Mouse (Mus musculus): Measurements from ENCODE around the gene Polr1a.

Polr1a gene

DNA sequence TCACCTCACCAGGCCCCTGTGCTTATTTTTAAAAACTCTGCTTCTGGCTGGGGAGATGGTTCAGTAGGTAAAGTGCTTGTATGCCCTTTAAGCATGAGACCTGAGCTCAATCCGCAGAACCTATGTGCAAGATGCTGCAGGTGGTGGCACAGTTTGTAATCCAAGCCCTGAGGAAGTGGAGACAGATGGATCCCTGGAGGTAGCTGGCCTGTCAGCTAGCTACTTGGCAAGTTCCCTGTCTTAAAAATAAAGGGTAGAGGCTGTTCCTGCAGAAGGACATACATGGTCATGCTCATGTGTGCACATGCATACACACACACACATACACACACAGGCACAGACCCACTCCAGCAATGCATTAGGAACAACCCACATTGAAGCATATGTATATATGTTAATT is 88.4 kb downstream of the Polr1a start:
- DNase-seq (ENCODE audit: low spot score in 2 of 2): no peak

DNA sequence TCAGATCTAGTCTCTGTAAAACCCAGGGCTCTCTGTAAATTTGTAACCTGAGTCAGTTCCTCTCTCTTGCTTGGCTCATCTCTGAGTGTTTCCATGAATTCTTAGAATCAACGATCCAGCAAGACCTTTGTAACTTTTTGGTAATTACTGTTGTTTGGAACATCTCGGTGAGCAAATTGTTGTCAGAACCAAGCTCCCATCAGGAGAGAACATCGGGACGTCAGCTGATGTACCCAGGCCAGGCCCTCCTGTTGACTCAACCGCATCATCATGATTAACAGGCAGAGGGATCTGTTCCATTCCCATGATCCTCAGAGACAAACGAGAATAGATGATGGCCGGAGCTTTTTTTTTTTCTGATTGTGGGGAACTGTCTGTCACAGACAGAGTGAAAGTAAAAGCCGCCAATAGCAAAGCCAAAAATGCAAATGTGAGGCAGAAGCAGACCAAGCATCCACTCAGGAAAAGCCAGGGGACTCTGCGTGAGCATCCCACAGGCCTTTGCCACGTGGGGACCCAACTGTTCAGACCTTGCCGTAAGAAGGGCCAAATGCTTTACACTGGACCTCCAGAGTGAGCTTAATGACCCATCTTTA is 91.2 kb downstream of the Polr1a start:
- no peak for DNase-seq (ENCODE audit: low spot score in 2 of 2)

DNA sequence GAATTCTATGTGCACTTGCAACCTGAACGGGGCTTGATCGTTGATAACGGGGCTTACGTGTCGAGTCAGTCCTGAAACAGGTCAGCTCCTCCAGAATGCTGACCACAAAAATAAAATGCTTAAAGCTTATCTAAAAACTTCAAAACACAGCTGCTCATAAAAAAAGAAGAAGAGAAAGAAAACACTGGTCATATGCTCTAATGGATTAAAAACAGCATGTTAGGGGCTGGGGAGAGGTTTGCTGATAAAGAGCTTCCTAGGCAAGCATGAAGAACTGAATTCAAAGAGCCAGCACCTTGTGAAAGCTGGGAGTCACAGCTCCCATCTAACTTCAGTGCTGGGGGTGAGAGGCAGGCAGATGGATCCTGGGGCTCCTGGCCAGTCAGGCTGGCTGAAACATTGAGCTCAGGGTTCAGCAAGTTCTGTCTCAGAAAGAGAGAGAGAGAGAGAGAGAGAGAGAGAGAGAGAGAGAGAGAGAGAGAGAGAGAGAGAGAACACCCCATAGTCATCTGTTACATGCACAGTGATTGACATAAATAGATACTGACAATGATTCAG is 92.4 kb downstream of the Polr1a start:
- no peak for DNase-seq (ENCODE audit: low spot score in 2 of 2)

DNA sequence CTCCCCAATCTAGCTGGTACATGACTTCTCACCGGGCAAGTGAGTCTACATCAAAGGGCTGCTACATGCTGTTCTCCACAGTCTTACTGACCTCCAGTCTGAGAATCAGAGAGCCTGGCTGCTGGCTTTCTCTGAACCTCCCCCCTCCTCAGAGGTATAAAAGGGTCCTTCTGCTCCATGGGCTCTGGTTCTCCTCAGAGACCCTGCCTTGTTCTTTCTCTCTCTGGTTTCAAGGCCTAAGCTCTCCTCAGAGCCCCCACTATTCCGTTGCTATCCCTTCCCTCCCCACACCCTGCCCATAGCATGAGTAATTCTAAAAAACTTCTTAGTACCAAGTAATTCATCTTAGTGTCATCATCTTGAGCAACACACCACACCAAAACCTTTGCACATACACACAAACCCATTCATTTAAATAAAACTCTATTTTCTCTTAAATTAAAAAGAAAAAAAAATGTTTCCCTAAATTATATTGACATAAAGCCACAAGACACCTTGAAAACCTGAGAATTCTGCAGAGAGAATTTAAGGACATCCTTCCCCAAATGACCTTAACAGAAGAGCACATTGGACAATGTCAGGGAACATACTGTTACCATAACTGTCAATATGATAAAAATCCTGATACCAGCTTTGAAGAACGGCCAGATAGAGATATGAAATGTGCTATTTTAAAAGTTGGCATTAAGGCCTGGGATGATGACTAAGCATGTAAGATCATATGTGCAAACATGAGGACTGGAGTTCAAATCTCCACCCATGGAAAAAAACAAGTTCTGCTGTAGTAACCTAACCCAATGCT is 98.8 kb downstream of the Polr1a start:
- DNase-seq (ENCODE audit: low spot score in 2 of 2): no peak

DNA sequence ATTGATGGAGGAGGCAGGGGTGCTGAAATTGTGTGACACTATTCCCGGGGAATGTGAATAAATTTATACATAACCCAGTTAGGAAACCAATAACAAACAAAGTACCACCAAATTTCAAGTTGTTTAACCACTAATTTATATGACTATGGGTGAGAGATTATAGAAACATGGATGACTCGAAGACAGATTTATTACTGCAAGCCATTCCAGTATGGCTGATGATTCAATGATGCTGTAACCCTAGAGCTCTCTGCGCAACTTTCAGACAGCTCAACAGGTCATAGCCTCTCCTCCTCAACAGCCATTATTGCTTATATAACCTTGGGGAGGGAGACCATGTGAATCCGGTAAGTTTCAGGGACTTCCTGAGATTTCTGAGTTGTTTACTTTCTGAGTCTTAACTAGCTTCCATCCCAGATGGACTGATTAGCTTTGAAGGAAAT is 99.4 kb downstream of the Polr1a start:
- DNase-seq (ENCODE audit: low spot score in 2 of 2): no peak

DNA sequence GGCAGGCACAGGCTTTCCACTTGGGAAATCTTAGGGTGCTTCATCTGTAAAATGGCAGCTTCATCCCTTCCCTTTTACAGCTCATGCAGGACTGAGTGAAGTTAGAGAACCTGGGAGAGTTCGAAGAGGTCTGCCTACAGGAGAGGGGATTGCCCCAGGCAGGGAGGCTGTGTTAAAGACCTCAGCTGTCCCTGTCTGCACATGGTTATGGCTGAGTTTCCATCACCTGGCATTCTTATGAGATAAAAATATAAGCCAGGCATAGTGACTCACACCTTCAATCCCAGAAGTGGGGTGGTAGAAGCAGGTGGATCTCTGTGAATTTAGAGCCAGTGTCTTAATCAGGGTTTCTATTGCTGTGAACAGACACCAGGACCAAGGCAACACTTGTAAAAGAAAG is 100.6 kb downstream of the Polr1a start:
- DNase-seq (ENCODE audit: low spot score in 2 of 2): no peak

DNA sequence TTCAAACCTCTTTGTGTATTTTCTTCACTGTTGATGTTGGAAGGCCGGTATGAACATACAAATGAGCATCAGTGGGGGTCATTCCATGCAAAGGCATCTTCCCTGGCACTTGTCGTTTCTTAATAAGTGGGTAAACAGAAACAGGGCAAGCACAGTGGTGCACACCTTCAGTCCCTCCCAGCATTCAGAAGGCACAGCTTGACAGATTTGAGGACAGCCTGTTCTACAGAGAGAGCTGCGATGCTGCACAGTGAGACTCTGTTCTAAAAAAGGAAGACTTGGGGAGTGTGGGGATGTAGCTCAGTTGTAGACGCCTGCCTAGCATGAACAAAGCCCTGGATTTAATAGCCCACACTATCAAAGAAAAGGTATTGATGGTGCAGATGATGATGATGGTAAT is 105.2 kb downstream of the Polr1a start:
- DNase-seq (ENCODE audit: low spot score in 2 of 2): no peak

DNA sequence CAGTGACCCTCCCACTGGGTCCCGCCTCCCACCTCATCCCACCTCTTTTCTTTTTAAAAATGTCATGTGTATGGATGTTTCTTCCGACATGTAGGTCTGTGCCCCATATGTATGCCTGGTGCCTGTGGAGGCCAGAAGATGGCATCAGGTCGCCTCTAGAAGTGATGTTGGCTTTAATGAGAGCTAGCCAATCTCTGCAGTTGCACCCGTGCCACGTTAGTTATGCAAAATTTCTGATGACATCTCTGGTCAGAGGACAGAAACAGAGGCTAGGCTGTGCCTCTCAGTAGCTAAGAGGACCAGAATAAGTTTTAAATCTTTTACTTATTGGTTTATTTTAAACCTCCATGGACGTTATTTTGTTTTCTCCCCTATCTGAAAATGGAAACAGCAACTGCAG is 109.2 kb downstream of the Polr1a start:
- DNase-seq (ENCODE audit: low spot score in 2 of 2): no peak

DNA sequence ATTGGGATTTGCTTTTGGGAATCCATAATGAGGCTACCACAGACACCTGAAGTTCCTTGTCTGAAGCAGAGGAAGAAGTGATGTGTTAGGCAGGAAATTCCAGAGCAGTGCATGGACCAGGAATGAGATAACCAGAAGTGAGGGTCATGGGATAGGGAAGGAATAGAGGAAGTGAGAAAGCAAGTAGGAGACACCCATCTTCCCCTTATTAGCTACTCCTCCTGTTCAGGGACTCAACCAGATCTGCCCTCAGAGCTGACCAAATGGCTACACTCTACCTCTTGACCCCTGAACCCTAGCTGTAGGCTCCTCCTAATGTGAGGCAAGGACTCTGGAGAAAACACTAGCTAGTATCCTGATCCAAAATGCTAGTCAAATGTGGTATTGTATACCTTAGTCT is 116.6 kb downstream of the Polr1a start:
- DNase-seq (ENCODE audit: low spot score in 2 of 2): no peak

DNA sequence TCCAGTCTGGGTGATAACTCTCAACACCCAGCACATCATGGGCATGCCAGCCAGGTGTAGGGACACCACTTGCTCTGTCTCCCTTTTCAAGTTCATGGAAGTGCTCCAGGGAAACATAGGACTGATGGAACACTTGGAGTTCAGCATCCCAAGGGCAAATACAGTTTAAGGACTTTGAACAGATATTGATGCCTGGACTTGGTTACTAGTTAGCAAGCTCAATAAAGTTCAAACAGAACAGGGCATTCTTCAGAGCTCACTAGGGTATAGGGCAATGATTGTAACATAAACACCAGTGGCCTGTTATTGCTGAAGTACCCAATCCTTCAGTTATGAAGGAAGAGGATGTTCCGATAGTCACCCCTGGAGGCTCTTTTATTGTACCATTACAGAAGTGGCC is 119.2 kb downstream of the Polr1a start:
- no peak for DNase-seq (ENCODE audit: low spot score in 2 of 2)

DNA sequence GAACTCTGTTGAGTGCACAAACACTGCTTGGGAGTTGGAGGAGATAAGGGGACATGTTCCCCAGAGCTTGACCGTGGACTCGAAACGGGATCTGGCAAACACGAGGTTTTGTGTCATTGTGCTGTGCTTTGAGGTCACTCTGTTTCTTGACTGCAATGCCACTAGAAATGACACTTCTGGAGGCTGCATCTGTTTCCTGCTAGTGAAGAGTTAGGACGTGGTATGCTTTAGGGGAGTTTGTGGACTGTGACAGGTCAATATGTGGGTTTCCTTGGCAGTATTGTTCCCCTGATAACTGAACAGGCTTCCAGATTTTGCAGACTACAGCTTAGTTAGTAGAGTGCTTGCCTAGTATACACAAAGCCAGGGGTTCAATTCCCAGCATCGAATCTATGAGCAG is 120.8 kb downstream of the Polr1a start:
- no peak for DNase-seq (ENCODE audit: low spot score in 2 of 2)
